Mouse (Mus musculus) lung, adult 2 months (tissue): Measurements from ENCODE around the gene Pon2.

ENCODE experiments used
- CTCF ChIP-seq: fragments of 200-500 bp; IDR thresholded peaks from 2 replicates; pipeline ENCODE4 v1.5.1; 2011; ENCODE audit warnings: mild to moderate bottlenecking, low read length, control low read depth; ENCODE audit not compliant: insufficient read depth
- POLR2A ChIP-seq: fragments of 200-500 bp; IDR thresholded peaks from 2 replicates; pipeline ENCODE4 v1.6.1; 2011; ENCODE audit warnings: low read depth, mild to moderate bottlenecking, control low read depth, low read length, borderline replicate concordance; ENCODE audit errors: extremely low read depth

GRCm38 (mm10) chr6:5292841-5293240 is 5.4 kb downstream of the Pon2 start:
- TF ChIP-seq CTCF (no peak), POLR2A (no peak)
